Mouse (Mus musculus): ENCODE data around the gene Tenm3. TPM values are rescaled to one million over a fixed set of nuclear protein-coding genes. Genes with fewer than 3 reads are reported as not detected.

Gene Tenm3
- total and polyA plus RNA-seq, 3 experiments, result 0.01 to 0.11 TPM; not detected in 1

GRCm38 (mm10) chr8:48211931-48212330, 631.8 kb downstream of the Tenm3 start:
- Histone ChIP-seq H3K4me3 (ENCODE audit: low read depth, low read length) (no peak overlapping the region), H3K4me1 (ENCODE audit: insufficient read depth, low read depth, low read length) (no peaks in the 10 kb centered on the region), H3K27me3 (ENCODE audit: insufficient read depth, low read length) (no peaks in the 10 kb centered on the region), H3K9me3 (replicated peaks) (peaks cover 55% of the 10 kb centered on the region), H3K36me3 (replicated peaks) (no peaks in the 10 kb centered on the region)
- DNase-seq (ENCODE audit: low spot score), result no peak
- no peak for ATAC-seq (ENCODE audit: extremely low read depth, insufficient number of reproducible peaks, low FRiP score, poor library complexity, severe bottlenecking)
- no peak for TF ChIP-seq GATA2 (IDR thresholded peaks at IDR 0.05; ENCODE audit: borderline replicate concordance, low read depth, low read length)
- TF ChIP-seq POLR2AphosphoS5 (IDR thresholded peaks at IDR 0.05; ENCODE audit: insufficient replicate concordance, low read depth, low read length), result no peak
- TF ChIP-seq CTCF (IDR thresholded peaks at IDR 0.05; ENCODE audit: low read depth, low read length), result no peak
- TF ChIP-seq TAL1 (conservative IDR thresholded peaks at IDR 0.05; ENCODE audit: low read depth, low read length), result no peak
- no peak for TF ChIP-seq GATA1 (IDR thresholded peaks at IDR 0.05; ENCODE audit: borderline replicate concordance, low read length)

- peaks cover 39% of the 10 kb centered on the region for H3K9me3 ChIP-seq (replicated peaks)
- no peaks in the 10 kb centered on the region for H3K27me3 ChIP-seq (ENCODE audit: insufficient read depth, low read length)
- TF ChIP-seq GATA1 (IDR thresholded peaks at IDR 0.05; ENCODE audit: borderline replicate concordance, low read length), result no peak
- no peak for TF ChIP-seq TAL1 (conservative IDR thresholded peaks at IDR 0.05; ENCODE audit: low read depth, low read length)
- TF ChIP-seq POLR2AphosphoS5 (IDR thresholded peaks at IDR 0.05; ENCODE audit: insufficient replicate concordance, low read depth, low read length), result no peak
- no peak for TF ChIP-seq GATA2 (IDR thresholded peaks at IDR 0.05; ENCODE audit: borderline replicate concordance, low read depth, low read length)
- no peak for TF ChIP-seq CTCF (IDR thresholded peaks at IDR 0.05; ENCODE audit: low read depth, low read length)
- DNase-seq (ENCODE audit: low spot score), result no peak
- H3K4me3 ChIP-seq (ENCODE audit: low read depth, low read length), result no peak overlapping the region
- no peaks in the 10 kb centered on the region for H3K36me3 ChIP-seq (replicated peaks)
- no peaks in the 10 kb centered on the region for H3K4me1 ChIP-seq (ENCODE audit: insufficient read depth, low read depth, low read length)
- ATAC-seq (ENCODE audit: extremely low read depth, insufficient number of reproducible peaks, low FRiP score, poor library complexity, severe bottlenecking), result no peak
Measured at GRCm38 (mm10) chr8:48207567-48207966, 636.2 kb downstream of the Tenm3 start.

DNA sequence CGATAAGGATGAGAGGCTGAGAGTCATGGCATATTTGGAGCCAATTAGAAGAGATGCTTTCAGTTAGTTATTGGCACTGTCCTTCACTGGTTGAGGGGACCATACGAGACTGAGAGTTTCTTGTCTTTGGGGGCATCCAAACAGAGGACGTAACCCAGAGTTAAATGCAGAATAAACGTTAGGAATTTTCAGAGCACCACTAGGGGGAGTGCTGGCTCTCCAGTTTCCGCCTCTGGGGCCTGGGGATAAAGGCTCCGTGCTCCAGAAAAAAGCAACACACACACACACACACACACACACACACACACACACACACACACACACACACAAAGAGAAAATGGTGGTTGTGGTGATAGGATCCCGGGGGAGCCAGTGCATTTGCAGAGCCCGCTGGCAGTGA, 636.8 kb downstream of the Tenm3 start:
- no peak for DNase-seq (ENCODE audit: low spot score)
- Histone ChIP-seq H3K9me3 (replicated peaks) (peaks cover 36% of the 10 kb centered on the region), H3K4me1 (ENCODE audit: insufficient read depth, low read depth, low read length) (no peaks in the 10 kb centered on the region), H3K27me3 (ENCODE audit: insufficient read depth, low read length) (no peaks in the 10 kb centered on the region), H3K4me3 (ENCODE audit: low read depth, low read length) (no peak overlapping the region), H3K36me3 (replicated peaks) (no peaks in the 10 kb centered on the region)
- ATAC-seq (ENCODE audit: extremely low read depth, insufficient number of reproducible peaks, low FRiP score, poor library complexity, severe bottlenecking), result no peak
- no peak for TF ChIP-seq GATA2 (IDR thresholded peaks at IDR 0.05; ENCODE audit: borderline replicate concordance, low read depth, low read length)
- TF ChIP-seq POLR2AphosphoS5 (IDR thresholded peaks at IDR 0.05; ENCODE audit: insufficient replicate concordance, low read depth, low read length), result no peak
- no peak for TF ChIP-seq GATA1 (IDR thresholded peaks at IDR 0.05; ENCODE audit: borderline replicate concordance, low read length)
- no peak for TF ChIP-seq CTCF (IDR thresholded peaks at IDR 0.05; ENCODE audit: low read depth, low read length)
- no peak for TF ChIP-seq TAL1 (conservative IDR thresholded peaks at IDR 0.05; ENCODE audit: low read depth, low read length)

DNA sequence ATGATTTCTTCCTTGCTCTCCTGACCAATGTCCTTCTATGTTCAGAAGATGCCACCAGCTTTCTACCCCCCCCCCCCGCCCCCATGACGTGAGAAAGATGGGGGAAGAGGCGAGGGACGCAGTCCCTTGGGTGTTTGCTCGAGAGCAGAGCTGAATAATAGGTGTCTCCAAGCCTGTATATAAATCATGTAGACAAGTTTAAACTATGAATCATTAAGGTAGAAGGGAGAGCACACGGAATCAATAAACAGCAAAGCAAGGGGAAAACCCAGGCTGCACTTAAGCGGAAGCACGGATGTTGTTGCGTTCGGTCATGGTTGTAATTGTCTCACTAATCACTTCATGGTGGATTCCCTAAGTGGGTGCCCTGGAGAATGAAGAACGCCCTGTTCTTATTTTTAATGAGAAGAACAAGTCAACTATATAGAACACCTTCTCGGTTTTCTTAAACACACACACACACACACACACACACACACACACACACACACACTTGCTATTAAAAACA, 638.9 kb downstream of the Tenm3 start:
- ATAC-seq (ENCODE audit: extremely low read depth, insufficient number of reproducible peaks, low FRiP score, poor library complexity, severe bottlenecking) (no peak), DNase-seq (ENCODE audit: low spot score) (no peak)
- TF ChIP-seq GATA1 (IDR thresholded peaks at IDR 0.05; ENCODE audit: borderline replicate concordance, low read length) (no peak), GATA2 (IDR thresholded peaks at IDR 0.05; ENCODE audit: borderline replicate concordance, low read depth, low read length) (no peak), CTCF (IDR thresholded peaks at IDR 0.05; ENCODE audit: low read depth, low read length) (no peak), POLR2AphosphoS5 (IDR thresholded peaks at IDR 0.05; ENCODE audit: insufficient replicate concordance, low read depth, low read length) (no peak), TAL1 (conservative IDR thresholded peaks at IDR 0.05; ENCODE audit: low read depth, low read length) (no peak)
- H3K36me3 ChIP-seq (replicated peaks), result no peaks in the 10 kb centered on the region
- H3K4me3 ChIP-seq (ENCODE audit: low read depth, low read length), result no peak overlapping the region
- H3K9me3 ChIP-seq (replicated peaks), result peaks cover 30% of the 10 kb centered on the region
- no peaks in the 10 kb centered on the region for H3K4me1 ChIP-seq (ENCODE audit: insufficient read depth, low read depth, low read length)
- H3K27me3 ChIP-seq (ENCODE audit: insufficient read depth, low read length), result no peaks in the 10 kb centered on the region

DNA sequence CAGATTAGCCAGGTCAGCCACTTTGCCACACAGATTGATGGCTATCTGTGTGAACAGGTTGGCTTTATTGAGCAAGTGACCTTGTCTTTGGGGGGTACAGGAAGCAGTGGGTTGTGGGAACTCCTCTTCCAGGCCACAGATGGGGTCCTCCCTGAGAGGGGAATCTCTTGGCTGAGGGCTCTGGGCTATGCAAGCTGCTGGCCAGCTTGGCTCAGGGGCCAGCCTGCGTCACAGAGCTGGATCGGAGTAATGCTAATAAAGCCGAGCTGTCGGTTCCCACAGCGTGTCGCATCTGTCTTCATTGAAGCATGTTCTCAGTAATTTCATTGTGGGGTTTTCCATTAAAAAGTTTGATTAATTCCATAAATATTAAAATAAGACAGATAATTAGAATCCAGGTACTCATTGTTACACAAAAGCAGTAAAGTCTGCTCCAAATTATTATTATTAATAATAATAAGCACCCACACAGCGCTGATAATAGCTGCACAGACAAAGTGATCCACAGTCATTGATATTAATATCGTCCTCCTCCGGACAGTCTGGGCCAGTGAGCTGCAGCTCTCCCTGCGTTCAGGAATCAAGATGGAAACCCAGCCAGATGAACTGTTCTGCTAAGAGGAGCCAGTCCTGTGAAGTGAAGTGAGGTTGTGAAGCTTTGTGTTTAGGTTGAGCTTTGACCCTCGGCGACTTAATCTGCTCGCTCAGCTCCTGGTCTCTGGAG, 639.5 kb downstream of the Tenm3 start:
- H3K36me3 ChIP-seq (replicated peaks), result no peaks in the 10 kb centered on the region
- ATAC-seq (ENCODE audit: extremely low read depth, insufficient number of reproducible peaks, low FRiP score, poor library complexity, severe bottlenecking) (no peak), DNase-seq (ENCODE audit: low spot score) (no peak)
- no peaks in the 10 kb centered on the region for H3K4me1 ChIP-seq (ENCODE audit: insufficient read depth, low read depth, low read length)
- peaks cover 33% of the 10 kb centered on the region for H3K9me3 ChIP-seq (replicated peaks)
- TF ChIP-seq POLR2AphosphoS5 (IDR thresholded peaks at IDR 0.05; ENCODE audit: insufficient replicate concordance, low read depth, low read length) (no peak), CTCF (IDR thresholded peaks at IDR 0.05; ENCODE audit: low read depth, low read length) (no peak)
- H3K4me3 ChIP-seq (ENCODE audit: low read depth, low read length), result no peak overlapping the region
- H3K27me3 ChIP-seq (ENCODE audit: insufficient read depth, low read length), result no peaks in the 10 kb centered on the region

DNA sequence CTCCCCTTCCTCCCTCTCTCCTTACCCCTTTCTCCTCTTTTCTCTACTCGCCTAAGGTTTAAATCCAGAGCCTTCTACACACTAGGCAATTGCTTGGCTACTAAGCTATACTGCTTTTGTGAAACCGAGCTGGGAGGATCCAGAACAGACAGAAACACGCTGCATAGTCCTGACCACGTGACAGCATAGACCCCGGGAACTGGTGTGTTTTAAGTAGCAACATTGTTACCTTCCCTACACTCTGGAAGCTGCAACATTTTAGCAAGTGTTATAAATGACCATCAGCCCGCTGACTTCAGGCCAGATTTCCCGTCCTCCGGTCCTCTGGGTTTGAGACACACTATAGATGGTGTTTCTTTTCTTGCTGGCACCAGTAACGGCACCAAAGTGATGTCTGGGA, 640.1 kb downstream of the Tenm3 start:
- Histone ChIP-seq H3K4me3 (ENCODE audit: low read depth, low read length) (no peak overlapping the region), H3K4me1 (ENCODE audit: insufficient read depth, low read depth, low read length) (no peaks in the 10 kb centered on the region), H3K9me3 (replicated peaks) (peaks cover 38% of the 10 kb centered on the region), H3K27me3 (ENCODE audit: insufficient read depth, low read length) (no peaks in the 10 kb centered on the region), H3K36me3 (replicated peaks) (no peaks in the 10 kb centered on the region)
- TF ChIP-seq CTCF (IDR thresholded peaks at IDR 0.05; ENCODE audit: low read depth, low read length) (no peak), GATA2 (IDR thresholded peaks at IDR 0.05; ENCODE audit: borderline replicate concordance, low read depth, low read length) (no peak), TAL1 (conservative IDR thresholded peaks at IDR 0.05; ENCODE audit: low read depth, low read length) (no peak), GATA1 (IDR thresholded peaks at IDR 0.05; ENCODE audit: borderline replicate concordance, low read length) (no peak), POLR2AphosphoS5 (IDR thresholded peaks at IDR 0.05; ENCODE audit: insufficient replicate concordance, low read depth, low read length) (no peak)
- DNase-seq (ENCODE audit: low spot score) (no peak), ATAC-seq (ENCODE audit: extremely low read depth, insufficient number of reproducible peaks, low FRiP score, poor library complexity, severe bottlenecking) (no peak)

Measured in G1E (cell line).